Mouse (Mus musculus) forebrain, embryonic 15.5 days (tissue): ENCODE data around the gene Vmn2r75. TPM values are rescaled to one million over a fixed set of nuclear protein-coding genes. Genes with fewer than 3 reads are reported as not detected.
"Not testable (repeated sequence)": the region's sequence is repeated elsewhere in the genome, so short reads cannot be mapped to it uniquely, and the experiment has no call there.

ENCODE experiments used
- ATAC-seq: fragments of 200-750 bp; cut with Nextera tagmentation; replicated peaks from 2 replicates; pipeline ENCODE4 v1.8.0; 2017; ENCODE audit warnings: mild to moderate bottlenecking, moderate TSS enrichment, moderate library complexity
- H3K27ac ChIP-seq: fragments of 300-500 bp; sonication (generic); replicated peaks from 2 replicates; pipeline ENCODE4 v1.5.1; 2015; ENCODE audit warnings: mild to moderate bottlenecking, inconsistent platforms
- H3K27me3 ChIP-seq: fragments of 300-500 bp; sonication (generic); 2 replicates; pipeline ENCODE4 v1.6.1; 2015; ENCODE audit warnings: inconsistent platforms
- H3K36me3 ChIP-seq: fragments of 300-500 bp; sonication (generic); 2 replicates; pipeline ENCODE4 v1.6.1; 2015; ENCODE audit warnings: mild to moderate bottlenecking, inconsistent platforms
- H3K4me1 ChIP-seq: fragments of 300-500 bp; sonication (generic); 2 replicates; pipeline ENCODE4 v1.6.1; 2015; ENCODE audit warnings: inconsistent platforms
- H3K4me2 ChIP-seq: fragments of 300-500 bp; sonication (generic); replicated peaks from 2 replicates; pipeline ENCODE4 v1.6.1; 2015; ENCODE audit warnings: mild to moderate bottlenecking, inconsistent platforms
- H3K4me3 ChIP-seq: fragments of 300-500 bp; sonication (generic); 2 replicates; pipeline ENCODE4 v1.5.1; 2015; ENCODE audit warnings: mild to moderate bottlenecking, inconsistent platforms
- H3K9ac ChIP-seq: fragments of 300-500 bp; sonication (generic); replicated peaks from 2 replicates; pipeline ENCODE4 v1.6.1; 2015; ENCODE audit warnings: mild to moderate bottlenecking, inconsistent platforms
- H3K9me3 ChIP-seq: fragments of 300-500 bp; sonication (generic); 2 replicates; pipeline ENCODE4 v1.6.1; 2016; ENCODE audit warnings: inconsistent platforms
- WGBS: fragments of 180-500 bp; shearing (Covaris S2); methylation state at CpG from one replicate; pipeline ENCODE4 v1.1.7; 2015; ENCODE audit warnings: mixed read lengths; 5-methylcytosine and 5-hydroxymethylcytosine counted together
- polyA plus RNA-seq: library from polyadenylated mRNA; unstranded; fragments of >200 nt; fragmentation: Nextera tagmentation; extraction: Ambion mirVana; gene quantifications from 2 replicates; pipeline ENCODE4 v1.2.1, GENCODE M21; 2015

The Vmn2r75 gene
- not detected in 2 replicates for polyA plus RNA-seq

DNA sequence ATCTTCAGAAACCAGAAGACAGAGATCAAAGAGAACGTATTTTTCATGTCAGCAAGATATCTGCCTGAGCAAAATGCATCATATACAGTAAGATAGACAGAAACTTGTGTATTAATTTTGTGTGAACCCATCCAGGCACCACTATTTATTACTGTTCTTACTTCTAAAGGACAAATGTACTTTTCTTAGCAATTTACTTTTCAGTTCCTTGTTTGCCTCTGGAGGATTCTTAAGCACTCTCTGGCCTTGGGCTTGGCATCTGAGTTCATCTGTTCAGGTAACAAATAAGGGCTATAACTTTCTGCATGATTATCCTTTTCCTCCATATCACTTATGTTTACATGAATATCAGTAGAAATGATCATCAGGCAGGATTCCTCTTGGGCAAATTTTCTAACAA lies at the start of gene Vmn2r75:
Vmn2r75 (minus strand) TSS at position 101 of the 400 bp plus-strand sequence.
- H3K4me2 ChIP-seq: not testable (repeated sequence)
- WGBS: 51% methylated on average over 1 of the region's 1 CpGs

DNA sequence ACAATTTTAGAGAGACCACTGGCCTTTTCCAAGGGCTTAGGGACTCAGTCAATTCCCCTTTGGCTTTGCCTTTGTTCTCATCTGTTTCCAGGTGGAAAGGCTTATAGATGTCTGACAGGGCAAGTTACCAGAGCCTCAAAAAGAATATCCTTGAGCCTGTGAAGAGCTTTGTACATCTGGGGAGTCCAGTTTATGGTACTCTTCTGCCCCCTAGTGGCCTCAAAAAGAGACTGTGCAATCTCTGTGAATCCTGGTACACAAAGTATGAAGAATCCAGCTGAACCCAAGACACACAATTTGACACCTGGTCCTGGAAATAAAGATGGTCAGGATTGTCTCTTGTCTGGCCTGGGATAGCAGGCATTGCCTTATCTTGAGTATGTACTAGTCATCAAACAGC lies 39.8 kb upstream of the Vmn2r75 start:
- Histone ChIP-seq H3K9ac (no peak overlapping the region), H3K4me2 (no peak overlapping the region), H3K9me3 (no peaks in the 10 kb centered on the region)

More for the DNA sequence above, at the start of gene Vmn2r75:
- not testable (repeated sequence) for ATAC-seq, H3K4me1 ChIP-seq, H3K36me3 ChIP-seq, H3K27me3 ChIP-seq, H3K4me3 ChIP-seq, H3K9me3 ChIP-seq, H3K27ac ChIP-seq, H3K9ac ChIP-seq

More for the DNA sequence above, 39.8 kb upstream of the Vmn2r75 start:
- Histone ChIP-seq H3K27me3 (no peaks in the 10 kb centered on the region), H3K4me3 (no peak overlapping the region), H3K36me3 (no peaks in the 10 kb centered on the region), H3K27ac (no peak overlapping the region), H3K4me1 (no peaks in the 10 kb centered on the region)
- ATAC-seq: no peak

Other genes starting within 250 kb of the Vmn2r75 start
- gene Vmn2r74, start 210.1 kb downstream of the Vmn2r75 start, polyA plus RNA-seq: not detected in 2 replicates
- gene Vmn2r76, start 74.5 kb upstream of the Vmn2r75 start, polyA plus RNA-seq: not detected in 2 replicates
- gene Olfr310, start 105.4 kb upstream of the Vmn2r75 start, polyA plus RNA-seq: not detected in 2 replicates
- gene Olfr309, start 141.9 kb upstream of the Vmn2r75 start, polyA plus RNA-seq: not detected in 2 replicates
- gene Olfr308, start 153.9 kb upstream of the Vmn2r75 start, polyA plus RNA-seq: not detected in 2 replicates
- gene Olfr307, start 165.8 kb upstream of the Vmn2r75 start, polyA plus RNA-seq: not detected in 2 replicates
- not detected in 2 replicates for gene Olfr305, start 195.2 kb upstream of the Vmn2r75 start, polyA plus RNA-seq
- gene Olfr304, start 214.9 kb upstream of the Vmn2r75 start, polyA plus RNA-seq: not detected in 2 replicates
- not detected in 2 replicates for gene Olfr303, start 226.0 kb upstream of the Vmn2r75 start, polyA plus RNA-seq
- gene Olfr301, start 232.1 kb upstream of the Vmn2r75 start, polyA plus RNA-seq: not detected in 2 replicates